Mouse (Mus musculus): ENCODE measurements around the gene Selenoh.

Selenoh gene

GRCm38 (mm10) chr2:84635611-84636010, 35.0 kb downstream of the Selenoh start:
- in situ Hi-C loops (cut with MboI, MseI) = loop anchor here in 1 of 2 experiments (25.0 kb wide), 1 partner anchor 648 kb away; the partner anchor contains the start of genes Gm13691, Gm13694 and Gm13697

GRCm38 (mm10) chr2:84634934-84635482, 35.6 kb downstream of the Selenoh start:
- in situ Hi-C loops (cut with MboI, MseI) = loop anchor here in 1 of 2 experiments (25.0 kb wide), 1 partner anchor 648 kb away; the partner anchor contains the start of genes Gm13691, Gm13694 and Gm13697

GRCm38 (mm10) chr2:84634006-84634405, 36.6 kb downstream of the Selenoh start:
- in situ Hi-C loops (cut with MboI, MseI) = loop anchor here in 1 of 2 experiments (25.0 kb wide), 1 partner anchor 647 kb away; the partner anchor contains the start of genes Gm13691, Gm13694 and Gm13697

GRCm38 (mm10) chr2:84632999-84633398, 37.6 kb downstream of the Selenoh start:
- in situ Hi-C loops (cut with MboI, MseI) = loop anchor here in 1 of 2 experiments (25.0 kb wide), 1 partner anchor 646 kb away; the partner anchor contains the start of genes Gm13691, Gm13694 and Gm13697

- in situ Hi-C loops (cut with MboI, MseI) = loop anchor here in 1 of 2 experiments (25.0 kb wide), 1 partner anchor 645 kb away; the partner anchor contains the start of genes Gm13691, Gm13694 and Gm13697
Measured at GRCm38 (mm10) chr2:84632001-84632400, 38.6 kb downstream of the Selenoh start.

GRCm38 (mm10) chr2:84627036-84627435, 43.5 kb downstream of the Selenoh start:
- in situ Hi-C loops (cut with MboI, MseI) = loop anchor here in 1 of 2 experiments (25.0 kb wide), 1 partner anchor 640 kb away; the partner anchor contains the start of genes Gm13691, Gm13694 and Gm13697

GRCm38 (mm10) chr2:84626366-84626975, 44.1 kb downstream of the Selenoh start:
- in situ Hi-C loops (cut with MboI, MseI) = loop anchor here in 1 of 2 experiments (25.0 kb wide), 1 partner anchor 639 kb away; the partner anchor contains the start of genes Gm13691, Gm13694 and Gm13697

GRCm38 (mm10) chr2:84624201-84624600, 46.4 kb downstream of the Selenoh start:
- in situ Hi-C loops (cut with MboI, MseI) = no loop called here

- in situ Hi-C loops (cut with MboI, MseI) = no loop called here
Measured at GRCm38 (mm10) chr2:84623428-84624119, 47.0 kb downstream of the Selenoh start.

GRCm38 (mm10) chr2:84622668-84623067, 47.9 kb downstream of the Selenoh start:
- in situ Hi-C loops (cut with MboI, MseI) = no loop called here

GRCm38 (mm10) chr2:84619646-84620340, 50.8 kb downstream of the Selenoh start:
- in situ Hi-C loops (cut with MboI, MseI) = loop anchor here (5.0 kb wide), 2 partner anchors 38 to 43 kb away; partner anchors contain the start of gene Btbd18 (in 1 of the 2)
